Mouse (Mus musculus): ENCODE measurements around the gene Syt2.

Syt2 gene

GRCm38 (mm10) chr1:134777201-134777885 lies 130.9 kb downstream of the Syt2 start:
- no peak for DNase-seq

GRCm38 (mm10) chr1:134777936-134778548 lies 131.6 kb downstream of the Syt2 start:
- DNase-seq: peak; percentile 48

GRCm38 (mm10) chr1:134782797-134783196 lies 136.3 kb downstream of the Syt2 start:
- DNase-seq: no peak

- no peak for DNase-seq
Observed at GRCm38 (mm10) chr1:134783958-134784357, 137.5 kb downstream of the Syt2 start.

GRCm38 (mm10) chr1:134784481-134784880 lies 138.0 kb downstream of the Syt2 start:
- no peak for DNase-seq

- no peak for DNase-seq
Observed at GRCm38 (mm10) chr1:134784911-134785310, 138.4 kb downstream of the Syt2 start.

- DNase-seq: no peak
Observed at GRCm38 (mm10) chr1:134788096-134788495, 141.6 kb downstream of the Syt2 start.

GRCm38 (mm10) chr1:134790716-134791439 lies 144.4 kb downstream of the Syt2 start:
- no peak for DNase-seq

GRCm38 (mm10) chr1:134791456-134791855 lies 145.0 kb downstream of the Syt2 start:
- no peak for DNase-seq

- DNase-seq: no peak
Observed at GRCm38 (mm10) chr1:134796076-134796475, 149.6 kb downstream of the Syt2 start.

GRCm38 (mm10) chr1:134796536-134796935 lies 150.1 kb downstream of the Syt2 start:
- no peak for DNase-seq

- DNase-seq: no peak
Observed at GRCm38 (mm10) chr1:134801758-134802157, 155.3 kb downstream of the Syt2 start.

- DNase-seq: no peak
Observed at GRCm38 (mm10) chr1:134803286-134804117, 157.0 kb downstream of the Syt2 start.

GRCm38 (mm10) chr1:134804373-134804772 lies 157.9 kb downstream of the Syt2 start:
- no peak for DNase-seq

- no peak for DNase-seq
Observed at GRCm38 (mm10) chr1:134805471-134805870, 159.0 kb downstream of the Syt2 start.
